Mouse (Mus musculus) hindbrain, embryonic 14.5 days (tissue): ENCODE results near the gene Zkscan7. TPM values are rescaled to one million over a fixed set of nuclear protein-coding genes. Genes with fewer than 3 reads are reported as not detected.

Source experiments
- ATAC-seq: fragments of 200-750 bp; cut with Nextera tagmentation; 2 replicates; pipeline ENCODE4 v1.8.0; 2017; ENCODE audit warnings: moderate number of reproducible peaks, mild to moderate bottlenecking, moderate TSS enrichment, moderate library complexity; ENCODE audit not compliant: low FRiP score
- DNase-seq: peaks from one replicate; pipeline ENCODE4 v3.0.0-alpha.2; 2015; ENCODE audit warnings: low spot score
- H3K27ac ChIP-seq: fragments of 300-500 bp; sonication (generic); 2 replicates; pipeline ENCODE4 v1.5.1; 2014; ENCODE audit warnings: mild to moderate bottlenecking, moderate library complexity
- H3K27me3 ChIP-seq: fragments of 300-500 bp; sonication (generic); 2 replicates; pipeline ENCODE4 v1.6.1; 2014; ENCODE audit warnings: mild to moderate bottlenecking, low read length, mixed read lengths; ENCODE audit not compliant: control insufficient read depth, insufficient read depth
- H3K36me3 ChIP-seq: fragments of 300-500 bp; sonication (generic); replicated peaks from 2 replicates; pipeline ENCODE4 v1.6.1; 2014; ENCODE audit not compliant: control insufficient read depth, insufficient read depth
- H3K4me1 ChIP-seq: fragments of 300-500 bp; sonication (generic); replicated peaks from 2 replicates; pipeline ENCODE4 v1.6.1; 2014; ENCODE audit warnings: antibody characterized with exemption, low read length, mixed read lengths; ENCODE audit not compliant: control insufficient read depth, insufficient read depth
- H3K4me2 ChIP-seq: fragments of 300-500 bp; sonication (generic); replicated peaks from 2 replicates; pipeline ENCODE4 v1.6.1; 2014; ENCODE audit warnings: mild to moderate bottlenecking, moderate library complexity
- H3K4me3 ChIP-seq: fragments of 300-500 bp; sonication (generic); replicated peaks from 2 replicates; pipeline ENCODE4 v1.5.1; 2014; ENCODE audit warnings: mild to moderate bottlenecking, low read length
- H3K9ac ChIP-seq: fragments of 300-500 bp; sonication (generic); 2 replicates; pipeline ENCODE4 v1.6.1; 2014
- H3K9me3 ChIP-seq: fragments of 300-500 bp; sonication (generic); 2 replicates; pipeline ENCODE4 v1.6.1; 2016; ENCODE audit warnings: low read length; ENCODE audit not compliant: control insufficient read depth
- WGBS: fragments of 180-500 bp; shearing (Covaris S2); extraction: QIAGEN DNeasy Blood & Tissue Kit; methylation state at CpG from one replicate; pipeline ENCODE4 v1.1.7; 2014; 5-methylcytosine and 5-hydroxymethylcytosine counted together
- polyA plus RNA-seq: library from polyadenylated mRNA; unstranded; fragments of >200 nt; fragmentation: Nextera tagmentation; extraction: Ambion mirVana; gene quantifications from 2 replicates; pipeline ENCODE4 v1.2.1, GENCODE M21; 2014

Gene Zkscan7
- polyA plus RNA-seq, 1 experiment from 2014 or later, result 1.9 TPM

- no peaks in the 10 kb centered on the region for H3K4me1 ChIP-seq
- H3K4me2 ChIP-seq, result no peak overlapping the region
- 70% methylated on average over 1 of the region's 1 CpGs for WGBS
Observed at GRCm38 (mm10) chr9:122874653-122875052, 10.8 kb upstream of the Zkscan7 start.

GRCm38 (mm10) chr9:122875145-122875544 lies 10.3 kb upstream of the Zkscan7 start:
- DNase-seq (no peak), ATAC-seq (no peak)
- Histone ChIP-seq H3K4me2 (no peak overlapping the region), H3K4me1 (no peaks in the 10 kb centered on the region), H3K4me3 (no peak overlapping the region), H3K36me3 (no peaks in the 10 kb centered on the region), H3K9me3 (0 out of 2 replicates have a peak, but pooled peaks cover 4% of the 10 kb centered on the region), H3K27me3 (no peaks in the 10 kb centered on the region), H3K27ac (no peak overlapping the region), H3K9ac (no peak overlapping the region)
- 91% methylated on average over 2 of the region's 2 CpGs for WGBS

More at GRCm38 (mm10) chr9:122874653-122875052, 10.8 kb upstream of the Zkscan7 start:
- ATAC-seq (no peak), DNase-seq (no peak)
- Histone ChIP-seq H3K9ac (no peak overlapping the region), H3K27me3 (no peaks in the 10 kb centered on the region), H3K36me3 (no peaks in the 10 kb centered on the region), H3K27ac (no peak overlapping the region), H3K9me3 (0 out of 2 replicates have a peak, but pooled peaks cover 4% of the 10 kb centered on the region), H3K4me3 (no peak overlapping the region)

GRCm38 (mm10) chr9:122886372-122887179 lies 1.1 kb downstream of the Zkscan7 start:
- H3K4me1 ChIP-seq, result peaks cover 8% of the 10 kb centered on the region
- peak overlapping the region; percentile 91 for H3K9ac ChIP-seq
- peak; percentile 94 for ATAC-seq
- peaks cover 25% of the 10 kb centered on the region for H3K36me3 ChIP-seq
- H3K4me2 ChIP-seq, result peak overlapping the region; percentile 94
- peak; percentile 76 for DNase-seq
- peak overlapping the region; percentile 74 for H3K4me3 ChIP-seq
- H3K9me3 ChIP-seq, result no peaks in the 10 kb centered on the region
- peak overlapping the region; percentile 71; the same call in 1 of the 2 replicates for H3K27ac ChIP-seq
- H3K27me3 ChIP-seq, result no peaks in the 10 kb centered on the region; the same call in 1 of the 2 replicates
- 6% methylated on average over 54 of the region's 54 CpGs for WGBS

DNA sequence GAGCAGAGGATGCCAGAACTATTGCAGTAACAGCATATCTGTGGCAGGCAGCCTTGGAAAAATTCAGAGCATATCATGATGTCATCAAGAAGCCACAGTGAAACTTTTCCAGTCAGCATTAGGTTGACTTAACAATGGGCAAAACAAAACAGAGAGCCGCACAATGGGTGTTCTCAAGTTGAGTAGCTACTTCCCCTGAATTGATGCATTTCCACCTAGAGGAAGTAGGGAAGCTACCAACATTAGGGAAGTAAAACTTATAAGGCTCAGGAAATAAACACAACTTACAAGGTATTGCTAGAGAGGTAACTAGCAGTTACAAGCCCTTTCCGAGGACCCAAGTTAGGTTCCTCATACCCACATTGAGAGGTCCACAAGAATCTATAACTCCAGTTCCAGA lies 15.6 kb downstream of the Zkscan7 start:
- no peaks in the 10 kb centered on the region for H3K27me3 ChIP-seq
- WGBS, result 96% methylated on average over 2 of the region's 2 CpGs
- ATAC-seq, result no peak
- peaks cover 6% of the 10 kb centered on the region; the same call in 1 of the 2 replicates for H3K4me1 ChIP-seq
- H3K9me3 ChIP-seq, result no peaks in the 10 kb centered on the region
- H3K27ac ChIP-seq, result no peak overlapping the region
- peaks cover 7% of the 10 kb centered on the region for H3K36me3 ChIP-seq
- DNase-seq, result no peak
- no peak overlapping the region for H3K4me3 ChIP-seq
- H3K4me2 ChIP-seq, result no peak overlapping the region
- no peak overlapping the region for H3K9ac ChIP-seq

DNA sequence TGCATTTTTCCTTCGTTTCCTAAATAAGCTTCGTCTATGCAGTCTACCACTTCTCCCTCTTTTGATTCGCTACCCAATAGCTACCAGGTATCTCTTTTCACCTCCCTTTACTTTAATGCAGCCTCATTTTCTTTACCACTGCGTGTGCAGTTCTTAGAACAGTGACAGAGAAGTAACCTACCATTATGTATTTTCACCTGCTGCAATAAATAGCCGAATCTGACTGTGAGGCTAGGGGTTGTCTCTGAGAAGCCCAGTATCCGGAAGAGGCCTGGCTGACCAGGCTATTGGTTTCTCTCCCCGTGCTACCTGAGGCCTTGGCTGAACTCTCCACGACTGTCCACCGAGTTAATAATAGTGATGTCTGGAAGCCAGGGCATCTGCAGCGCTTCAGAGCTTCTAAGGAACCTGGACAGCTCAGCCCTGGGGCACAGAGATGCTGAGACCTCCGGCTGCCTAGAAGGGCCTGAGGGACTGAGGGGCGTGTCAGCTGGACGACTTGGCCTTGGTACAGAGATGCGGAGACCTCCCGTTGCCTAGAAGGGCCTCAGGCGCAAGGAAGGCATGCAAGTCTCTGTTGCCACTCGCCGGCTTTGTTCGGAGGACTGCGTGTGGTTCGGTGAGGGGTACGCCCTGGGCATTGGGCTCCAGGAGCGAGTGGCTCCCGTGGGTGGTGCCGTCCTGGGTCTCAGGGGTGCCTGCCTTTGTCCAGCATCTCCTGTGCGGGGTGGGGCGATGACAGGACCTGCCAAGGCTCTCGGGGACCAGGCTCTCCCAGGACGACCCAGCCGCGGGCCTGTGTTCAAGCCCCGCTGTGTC lies 17.4 kb downstream of the Zkscan7 start:
- 13% methylated on average over 32 of the region's 32 CpGs for WGBS
- H3K4me1 ChIP-seq, result peaks cover 6% of the 10 kb centered on the region; the same call in 1 of the 2 replicates
- peak overlapping the region; percentile 60; the same call in 1 of the 2 replicates for H3K27ac ChIP-seq
- H3K4me2 ChIP-seq, result peak overlapping the region; percentile 68
- H3K27me3 ChIP-seq, result no peaks in the 10 kb centered on the region
- H3K4me3 ChIP-seq, result peak overlapping the region; percentile 46
- peak overlapping the region; percentile 59 for H3K9ac ChIP-seq
- ATAC-seq (peak; percentile 97), DNase-seq (peak; percentile 81)
- H3K36me3 ChIP-seq, result peaks cover 10% of the 10 kb centered on the region
- H3K9me3 ChIP-seq, result no peaks in the 10 kb centered on the region

GRCm38 (mm10) chr9:122922436-122922835 lies 37.0 kb downstream of the Zkscan7 start:
- DNase-seq (no peak), ATAC-seq (peak; percentile 68; the same call in 1 of the 2 replicates)
- H3K9me3 ChIP-seq, result no peaks in the 10 kb centered on the region
- H3K4me3 ChIP-seq, result peak overlapping the region; percentile 85
- 21% methylated on average over 3 of the region's 3 CpGs for WGBS
- H3K4me2 ChIP-seq, result peak overlapping the region; percentile 77
- H3K27me3 ChIP-seq, result peaks cover 8% of the 10 kb centered on the region; the same call in 1 of the 2 replicates
- H3K27ac ChIP-seq, result peak overlapping the region; percentile 86; the same call in 1 of the 2 replicates
- peaks cover 6% of the 10 kb centered on the region; the same call in 1 of the 2 replicates for H3K4me1 ChIP-seq
- peak overlapping the region; percentile 99 for H3K9ac ChIP-seq
- H3K36me3 ChIP-seq, result peaks cover 27% of the 10 kb centered on the region

GRCm38 (mm10) chr9:122922936-122923381 lies 37.5 kb downstream of the Zkscan7 start, which contains the start of gene Zfp105:
Zfp105 (plus strand) TSS chr9:122923072.
- no peaks in the 10 kb centered on the region for H3K9me3 ChIP-seq
- ATAC-seq (peak; percentile 99), DNase-seq (peak; percentile 80)
- H3K36me3 ChIP-seq, result peaks cover 32% of the 10 kb centered on the region
- H3K9ac ChIP-seq, result peak within 1 kb of the TSS; percentile 99
- peaks cover 4% of the 10 kb centered on the region; the same call in 1 of the 2 replicates for H3K27me3 ChIP-seq
- WGBS, result under 1% methylated on average over 43 of the region's 43 CpGs
- peaks cover 6% of the 10 kb centered on the region; the same call in 1 of the 2 replicates for H3K4me1 ChIP-seq
- H3K27ac ChIP-seq, result peak within 1 kb of the TSS; percentile 86
- H3K4me2 ChIP-seq, result peak within 1 kb of the TSS; percentile 77
- peak within 1 kb of the TSS; percentile 85 for H3K4me3 ChIP-seq

DNA sequence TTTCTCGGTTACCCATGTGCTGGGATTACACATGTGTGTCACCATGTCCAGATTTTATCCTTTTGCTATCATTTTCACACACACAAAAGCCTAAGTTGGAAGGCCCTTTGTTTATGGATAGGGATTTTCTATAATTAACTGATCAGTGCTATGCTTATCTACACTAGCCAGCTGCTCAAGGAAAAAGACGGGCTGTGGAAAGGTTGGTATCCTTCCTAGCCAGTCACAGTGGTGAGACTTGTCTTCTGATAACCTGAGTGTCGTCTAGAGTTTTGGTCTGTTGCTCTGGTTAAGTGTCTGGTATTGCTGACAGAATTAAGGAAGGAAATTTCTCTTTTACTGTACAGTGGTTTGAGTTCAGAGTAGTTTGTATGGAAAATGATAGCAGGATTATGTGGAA lies 43.4 kb downstream of the Zkscan7 start:
- H3K4me3 ChIP-seq, result no peak overlapping the region
- peaks cover under 1% of the 10 kb centered on the region; the same call in 1 of the 2 replicates for H3K4me1 ChIP-seq
- H3K27me3 ChIP-seq, result no peaks in the 10 kb centered on the region
- H3K9me3 ChIP-seq, result no peaks in the 10 kb centered on the region
- DNase-seq (no peak), ATAC-seq (no peak)
- H3K36me3 ChIP-seq, result peaks cover 88% of the 10 kb centered on the region
- H3K9ac ChIP-seq, result no peak overlapping the region
- WGBS, result 96% methylated on average over 3 of the region's 3 CpGs
- H3K4me2 ChIP-seq, result no peak overlapping the region
- H3K27ac ChIP-seq, result no peak overlapping the region
